Mouse (Mus musculus) layer of hippocampus, adult 9-10 months (tissue): Measurements from ENCODE around the gene Olfr56.
"Not testable (repeated sequence)": the region's sequence is repeated elsewhere in the genome, so short reads cannot be mapped to it uniquely, and the experiment has no call there.

Experiments used
- DNase-seq: peaks from one replicate; pipeline ENCODE4 v3.0.0; 2022; ENCODE audit warnings: low spot score

Gene Olfr56

GRCm38 (mm10) chr11:49168839-49169611 lies 190.3 kb downstream of the Olfr56 start:
- no peak for DNase-seq

GRCm38 (mm10) chr11:49170576-49170975 lies 191.9 kb downstream of the Olfr56 start:
- DNase-seq, result no peak

- DNase-seq, result no peak
These were observed 196.7 kb downstream of the Olfr56 start for GRCm38 (mm10) chr11:49175345-49175744.

GRCm38 (mm10) chr11:49176047-49176779 lies 197.5 kb downstream of the Olfr56 start:
- DNase-seq, result not testable (repeated sequence)

GRCm38 (mm10) chr11:49183172-49183571 lies 204.5 kb downstream of the Olfr56 start:
- DNase-seq, result no peak
